Mouse (Mus musculus) spleen, adult 2 months (tissue): ENCODE results near the gene C1rl.
"Not testable (repeated sequence)": the region's sequence is repeated elsewhere in the genome, so short reads cannot be mapped to it uniquely, and the experiment has no call there.

Experiments used
- CTCF ChIP-seq: fragments of 200-500 bp; IDR thresholded peaks from 2 replicates; pipeline ENCODE4 v1.5.1; 2011; ENCODE audit warnings: mild to moderate bottlenecking, inconsistent platforms; ENCODE audit not compliant: insufficient read depth, insufficient read length, insufficient replicate concordance; ENCODE audit errors: extremely low read depth
- POLR2A ChIP-seq: fragments of 200-500 bp; IDR thresholded peaks from 2 replicates; pipeline ENCODE4 v1.6.1; 2011; ENCODE audit warnings: low read depth, low read length, inconsistent platforms

- TF ChIP-seq CTCF, POLR2A: not testable (repeated sequence)
Measured at GRCm38 (mm10) chr6:124536125-124536829, 43.4 kb downstream of the C1rl start.
